Mouse (Mus musculus) limb, embryonic 11.5 days (tissue): ENCODE data around the gene Sc5d. TPM values are rescaled to one million over a fixed set of nuclear protein-coding genes. Genes with fewer than 3 reads are reported as not detected.

Experiments
- ATAC-seq: fragments of 200-750 bp; cut with Nextera tagmentation; 2 replicates; pipeline ENCODE4 v1.8.0; 2017; ENCODE audit warnings: low read depth; ENCODE audit not compliant: insufficient number of reproducible peaks, low FRiP score, low TSS enrichment
- DNase-seq: peaks from one replicate; pipeline ENCODE4 v3.0.0-alpha.2; 2015; ENCODE audit warnings: low spot score
- H3K27ac ChIP-seq: fragments of 300-500 bp; sonication (generic); replicated peaks from 2 replicates; pipeline ENCODE4 v1.5.1; 2014; ENCODE audit warnings: low read depth, mild to moderate bottlenecking, low read length
- H3K27me3 ChIP-seq: fragments of 300-500 bp; sonication (generic); 2 replicates; pipeline ENCODE4 v1.6.1; 2014; ENCODE audit warnings: mild to moderate bottlenecking, low read length, mixed read lengths; ENCODE audit not compliant: control insufficient read depth, insufficient read depth
- H3K36me3 ChIP-seq: fragments of 300-500 bp; sonication (generic); 2 replicates; pipeline ENCODE4 v1.6.1; 2014; ENCODE audit warnings: mild to moderate bottlenecking, low read length, moderate library complexity, mixed read lengths; ENCODE audit not compliant: control insufficient read depth, insufficient read depth
- H3K4me1 ChIP-seq: fragments of 300-500 bp; sonication (generic); 2 replicates; pipeline ENCODE4 v1.6.1; 2014; ENCODE audit warnings: low read length, mixed read lengths; ENCODE audit not compliant: control insufficient read depth, insufficient read depth
- H3K4me2 ChIP-seq: fragments of 300-500 bp; sonication (generic); 2 replicates; pipeline ENCODE4 v1.6.1; 2014; ENCODE audit warnings: low read depth, mild to moderate bottlenecking, moderate library complexity; ENCODE audit not compliant: severe bottlenecking
- H3K4me3 ChIP-seq: fragments of 300-500 bp; sonication (generic); 2 replicates; pipeline ENCODE4 v1.5.1; 2014; ENCODE audit warnings: low read depth, low read length
- H3K9ac ChIP-seq: fragments of 300-500 bp; sonication (generic); 2 replicates; pipeline ENCODE4 v1.6.1; 2014; ENCODE audit warnings: mild to moderate bottlenecking, low read length
- H3K9me3 ChIP-seq: fragments of 300-500 bp; sonication (generic); 2 replicates; pipeline ENCODE4 v1.6.1; 2016; ENCODE audit warnings: low read length; ENCODE audit not compliant: control insufficient read depth
- WGBS: fragments of 180-500 bp; shearing (Covaris S2); extraction: QIAGEN DNeasy Blood & Tissue Kit; methylation state at CpG from one replicate; pipeline ENCODE4 v1.1.7; 2014; 5-methylcytosine and 5-hydroxymethylcytosine counted together
- polyA plus RNA-seq: library from polyadenylated mRNA; unstranded; fragments of >200 nt; fragmentation: Nextera tagmentation; extraction: Ambion mirVana; gene quantifications from 2 replicates; pipeline ENCODE4 v1.2.1, GENCODE M21; 2014

Gene Sc5d
- polyA plus RNA-seq, result 49.6 and 55.2 TPM in 2 replicates

- peak; percentile 95 for ATAC-seq
Measured at GRCm38 (mm10) chr9:42264145-42264544, at the start of gene Sc5d. Sc5d (minus strand) TSS chr9:42264256.

GRCm38 (mm10) chr9:42311311-42311710, 47.3 kb upstream of the Sc5d start:
- ATAC-seq, result no peak
- H3K9me3 ChIP-seq, result no peaks in the 10 kb centered on the region

More at GRCm38 (mm10) chr9:42264145-42264544, at the start of gene Sc5d:
- WGBS, result 0% methylated on average over 48 of the region's 49 CpGs
- H3K9ac ChIP-seq, result peak within 1 kb of the TSS; percentile 78
- peaks cover 3% of the 10 kb centered on the region; the same call in 1 of the 2 replicates for H3K36me3 ChIP-seq
- DNase-seq, result peak; percentile 92
- H3K4me2 ChIP-seq, result peak within 1 kb of the TSS; percentile 67
- H3K4me1 ChIP-seq, result peaks cover 3% of the 10 kb centered on the region
- peak within 1 kb of the TSS; percentile 56; the same call in 1 of the 2 replicates for H3K27ac ChIP-seq
- no peaks in the 10 kb centered on the region for H3K27me3 ChIP-seq
- H3K4me3 ChIP-seq, result peak within 1 kb of the TSS; percentile 80
- H3K9me3 ChIP-seq, result no peaks in the 10 kb centered on the region

DNA sequence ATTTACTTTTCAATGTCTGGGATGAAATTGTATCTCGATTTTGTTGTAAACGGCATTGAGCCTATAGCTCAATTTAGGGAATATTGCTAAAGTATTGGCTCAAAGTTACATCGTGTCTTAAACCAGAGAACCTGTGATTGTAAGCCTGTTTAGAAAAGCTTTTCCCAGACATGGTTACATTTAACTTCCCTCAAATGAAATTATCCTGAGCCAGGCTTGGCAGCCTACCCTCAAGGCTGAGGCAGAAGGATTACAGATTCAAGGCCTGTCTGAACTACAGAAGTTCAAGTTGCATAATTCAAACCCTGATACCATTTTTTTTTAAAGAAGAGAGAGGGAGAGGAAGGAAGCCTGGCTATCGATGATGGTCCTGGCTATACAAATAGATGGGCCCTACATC, 39.8 kb upstream of the Sc5d start:
- whole genome bisulfite sequencing, result 93% methylated on average over 4 of the region's 4 CpGs
- H3K4me1 ChIP-seq, result no peaks in the 10 kb centered on the region
- DNase-seq (no peak), ATAC-seq (no peak)
- no peaks in the 10 kb centered on the region for H3K27me3 ChIP-seq
- H3K4me2 ChIP-seq, result no peak overlapping the region
- H3K4me3 ChIP-seq, result no peak overlapping the region
- H3K9ac ChIP-seq, result no peak overlapping the region
- no peak overlapping the region for H3K27ac ChIP-seq
- no peaks in the 10 kb centered on the region for H3K9me3 ChIP-seq
- no peaks in the 10 kb centered on the region for H3K36me3 ChIP-seq

More at GRCm38 (mm10) chr9:42311311-42311710, 47.3 kb upstream of the Sc5d start:
- no peak overlapping the region for H3K9ac ChIP-seq
- H3K4me3 ChIP-seq, result no peak overlapping the region
- 86% methylated on average over 3 of the region's 3 CpGs for WGBS
- no peak for DNase-seq
- no peak overlapping the region for H3K4me2 ChIP-seq
- H3K27me3 ChIP-seq, result no peaks in the 10 kb centered on the region
- no peaks in the 10 kb centered on the region for H3K36me3 ChIP-seq
- no peak overlapping the region for H3K27ac ChIP-seq
- H3K4me1 ChIP-seq, result no peaks in the 10 kb centered on the region

DNA sequence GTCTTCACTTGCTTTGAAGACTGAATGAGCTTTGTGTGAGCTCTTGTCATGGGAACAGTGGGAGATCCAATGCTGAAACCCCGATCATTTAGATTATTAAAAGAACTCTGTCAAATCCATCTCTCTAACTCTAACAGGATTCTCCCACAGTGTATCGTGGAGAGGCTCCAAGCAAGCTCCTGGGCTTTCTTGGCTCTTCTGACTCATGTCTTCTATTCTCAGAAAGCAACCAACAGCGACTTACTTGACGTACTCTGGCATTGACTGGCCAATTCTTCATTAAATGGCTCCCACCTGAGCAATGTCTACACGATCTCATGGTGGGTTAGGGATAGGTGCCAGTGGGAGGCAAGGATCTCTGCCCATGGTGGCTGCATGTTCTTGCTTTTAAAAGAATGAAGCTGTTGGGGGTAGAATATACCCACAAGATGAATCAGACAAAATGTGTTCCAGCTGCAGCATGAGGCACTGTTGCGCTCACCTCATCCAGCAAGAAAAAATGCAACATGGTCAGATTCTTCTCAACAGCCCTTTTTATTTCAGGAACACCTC, 37.1 kb upstream of the Sc5d start:
- H3K27ac ChIP-seq, result no peak overlapping the region
- DNase-seq, result no peak
- 91% methylated on average over 6 of the region's 6 CpGs for WGBS

GRCm38 (mm10) chr9:42296297-42296922, 32.4 kb upstream of the Sc5d start:
- no peak for DNase-seq
- H3K4me2 ChIP-seq, result no peak overlapping the region
- no peaks in the 10 kb centered on the region for H3K4me1 ChIP-seq
- 94% methylated on average over 10 of the region's 10 CpGs for WGBS
- H3K9ac ChIP-seq, result no peak overlapping the region
- H3K4me3 ChIP-seq, result no peak overlapping the region
- H3K36me3 ChIP-seq, result no peaks in the 10 kb centered on the region
- no peak overlapping the region for H3K27ac ChIP-seq
- no peaks in the 10 kb centered on the region for H3K27me3 ChIP-seq
- no peak for ATAC-seq
- H3K9me3 ChIP-seq, result no peaks in the 10 kb centered on the region

More for the DNA sequence above, 37.1 kb upstream of the Sc5d start:
- Histone ChIP-seq H3K27me3 (no peaks in the 10 kb centered on the region), H3K9ac (no peak overlapping the region), H3K36me3 (no peaks in the 10 kb centered on the region), H3K9me3 (no peaks in the 10 kb centered on the region), H3K4me1 (no peaks in the 10 kb centered on the region), H3K4me3 (no peak overlapping the region), H3K4me2 (no peak overlapping the region)
- ATAC-seq, result no peak

- 80% methylated on average over 2 of the region's 2 CpGs for WGBS
- DNase-seq, result no peak
- H3K27ac ChIP-seq, result no peak overlapping the region
- no peak overlapping the region for H3K9ac ChIP-seq
- H3K27me3 ChIP-seq, result no peaks in the 10 kb centered on the region
- no peak for ATAC-seq
- H3K4me2 ChIP-seq, result no peak overlapping the region
- no peak overlapping the region for H3K4me3 ChIP-seq
- H3K9me3 ChIP-seq, result no peaks in the 10 kb centered on the region
- H3K36me3 ChIP-seq, result no peaks in the 10 kb centered on the region
- H3K4me1 ChIP-seq, result no peaks in the 10 kb centered on the region
Measured at GRCm38 (mm10) chr9:42294131-42294530, 30.1 kb upstream of the Sc5d start.

DNA sequence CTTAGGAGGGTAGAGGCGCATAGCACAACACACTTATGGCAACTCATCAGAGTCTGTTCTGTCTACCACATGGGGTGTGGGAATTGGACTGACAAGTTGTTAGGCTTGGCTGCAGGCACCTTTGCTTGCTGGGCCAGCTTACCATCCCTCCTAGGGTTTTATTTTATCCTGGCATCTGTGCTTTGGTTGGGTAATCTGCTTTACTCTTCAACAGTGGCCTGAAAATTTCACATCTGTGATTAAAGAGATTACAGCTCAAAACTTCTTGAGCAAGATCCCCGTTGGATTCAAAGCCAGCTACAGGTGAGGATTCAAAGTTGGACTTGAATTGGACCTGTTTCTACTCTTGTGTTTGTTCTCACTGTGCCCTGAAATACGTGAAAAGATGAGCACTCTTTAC, 29.5 kb upstream of the Sc5d start:
- Histone ChIP-seq H3K9me3 (no peaks in the 10 kb centered on the region), H3K9ac (no peak overlapping the region), H3K27ac (no peak overlapping the region), H3K36me3 (no peaks in the 10 kb centered on the region), H3K27me3 (no peaks in the 10 kb centered on the region), H3K4me3 (no peak overlapping the region), H3K4me1 (no peaks in the 10 kb centered on the region), H3K4me2 (no peak overlapping the region)
- DNase-seq, result no peak
- 84% methylated on average over 3 of the region's 3 CpGs for WGBS
- no peak for ATAC-seq

DNA sequence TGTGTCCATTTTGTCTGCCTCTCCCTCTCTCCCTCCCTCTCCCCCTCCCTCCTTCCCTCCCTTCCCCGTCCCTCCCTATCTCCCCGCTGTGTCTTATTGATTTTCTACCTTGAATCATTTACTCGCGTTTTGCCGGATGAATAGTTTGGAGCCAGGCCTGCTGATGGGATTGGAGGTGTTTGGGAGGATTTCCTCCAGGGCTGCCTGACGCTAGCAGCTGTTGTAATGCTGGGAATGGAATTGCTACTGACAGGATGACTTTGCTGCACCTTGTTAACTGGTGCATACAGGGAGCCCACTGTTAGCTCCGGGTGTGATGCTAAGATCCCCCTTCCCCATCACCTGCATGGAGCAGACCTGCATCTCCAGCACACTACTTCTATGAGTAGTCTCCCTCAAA, 29.0 kb upstream of the Sc5d start:
- Histone ChIP-seq H3K27ac (no peak overlapping the region), H3K9ac (no peak overlapping the region), H3K9me3 (no peaks in the 10 kb centered on the region), H3K36me3 (no peaks in the 10 kb centered on the region), H3K4me1 (no peaks in the 10 kb centered on the region), H3K27me3 (no peaks in the 10 kb centered on the region), H3K4me3 (no peak overlapping the region), H3K4me2 (no peak overlapping the region)
- 36% methylated on average over 7 of the region's 7 CpGs for WGBS
- DNase-seq, result no peak
- no peak for ATAC-seq
